ENCODE assay signal across 8 mouse cellular contexts in genomic region chr3:66981101-66981661, GRCm38 (mm10). TPM values are rescaled to one million over a fixed set of nuclear protein-coding genes. Genes with fewer than 3 reads are reported as not detected.
DNase-seq lines count a peak whose midpoint lies in the region; ATAC-seq lines count a peak whose summit lies in the region.

TSS of gene Rsrc1 (plus strand) at chr3:66981390.

- peaks cover 73% of the 10 kb centered on the region for H3K27me3 ChIP-seq in hindbrain, embryonic 14.5 days (ENCODE audit: control insufficient read depth, insufficient read depth, low read length)
- peaks cover 89% of the 10 kb centered on the region for H3K27me3 ChIP-seq in midbrain, embryonic 10.5 days (ENCODE audit: low read depth, poor library complexity, severe bottlenecking)

- peak within 1 kb of the TSS; percentile 39 for H3K4me3 ChIP-seq in hindbrain, embryonic 14.5 days (replicated peaks; ENCODE audit: low read length)
- peak within 1 kb of the TSS; percentile 63 for H3K4me3 ChIP-seq in midbrain, embryonic 10.5 days

- under 1% methylated on average over 50 of the region's 62 CpGs for WGBS in hindbrain, embryonic 14.5 days
- under 1% methylated on average over 52 of the region's 62 CpGs for WGBS in midbrain, embryonic 10.5 days

- ATAC-seq in hindbrain, embryonic 14.5 days (ENCODE audit: low FRiP score) = 0 out of 2 replicates have a peak, but pooled peaks have one; percentile 2

- H3K4me1 ChIP-seq in hindbrain, embryonic 14.5 days (replicated peaks; ENCODE audit: control insufficient read depth, insufficient read depth, low read length) = peaks cover 9% of the 10 kb centered on the region; the same call in 1 of the 2 replicates
- peaks cover 49% of the 10 kb centered on the region for H3K4me1 ChIP-seq in midbrain, embryonic 10.5 days

- H3K9ac ChIP-seq in hindbrain, embryonic 14.5 days = peak within 1 kb of the TSS; percentile 55

- no peak for DNase-seq in layer of hippocampus, adult 8-10 months (ENCODE audit: low spot score in 2 of 2)
- no peak for DNase-seq in layer of hippocampus, adult 11-12 months (ENCODE audit: low spot score)
- peak; percentile 74 for DNase-seq in adrenal gland, postnatal 25 days
- DNase-seq in gastrocnemius, adult 18-20 months (ENCODE audit: low spot score) = peak; percentile 68
- DNase-seq in hindbrain, embryonic 14.5 days (ENCODE audit: low spot score) = no peak
- peak in 1 of 2 experiments; percentile 8 for DNase-seq in left cerebral cortex, postnatal 36 days (ENCODE audit: low spot score in 2 of 2)
- peak; percentile 82 for DNase-seq in midbrain, embryonic 10.5 days (ENCODE audit: low spot score)
- DNase-seq in thymus, postnatal 0 days (ENCODE audit: low spot score) = peak; percentile 21

- peak within 1 kb of the TSS; percentile 54 for H3K4me2 ChIP-seq in hindbrain, embryonic 14.5 days (replicated peaks)

- intact Hi-C loops in left cerebral cortex, postnatal 36 days (cut with DNase I) = loop anchor here (10.0 kb wide), 2 partner anchors 364 to 566 kb away; no protein-coding TSS in a partner anchor

- H3K9me3 ChIP-seq in hindbrain, embryonic 14.5 days (ENCODE audit: control insufficient read depth, low read length) = no peaks in the 10 kb centered on the region
- no peaks in the 10 kb centered on the region for H3K9me3 ChIP-seq in midbrain, embryonic 10.5 days (replicated peaks)

- peak within 1 kb of the TSS; percentile 80 for H3K27ac ChIP-seq in hindbrain, embryonic 14.5 days
- peak within 1 kb of the TSS; percentile 80 for H3K27ac ChIP-seq in midbrain, embryonic 10.5 days (replicated peaks)

- no peaks in the 10 kb centered on the region for H3K36me3 ChIP-seq in hindbrain, embryonic 14.5 days (replicated peaks; ENCODE audit: control insufficient read depth, insufficient read depth)
- H3K36me3 ChIP-seq in midbrain, embryonic 10.5 days = no peaks in the 10 kb centered on the region

RNA-seq across cellular contexts. Expression of gene Rsrc1, which starts in this region (rescaled TPM):
- 10 to 100 TPM; 40.1 to 43.4 (median 41.8) TPM for total RNA-seq in layer of hippocampus, adult 8-10 months (2022)
- total RNA-seq in adrenal gland, postnatal 25 days (2021) = 33.5 and 34.8 TPM in 2 replicates
- 10 to 100 TPM; 12.9 to 13.6 TPM for total RNA-seq in gastrocnemius, adult 18-20 months (2021)
- polyA plus RNA-seq in hindbrain, embryonic 14.5 days (2014; fragmentation: Nextera tagmentation; extraction: Ambion mirVana) = 32.7 and 34.8 TPM in 2 replicates
- 10 to 100 TPM; 31.9 to 36.0 TPM for total RNA-seq in left cerebral cortex, postnatal 36 days (2021)
- 42.2 and 42.7 TPM in 2 replicates for polyA plus RNA-seq in midbrain, embryonic 10.5 days (2016; fragmentation: Nextera tagmentation; extraction: Ambion mirVana)
- 25.3 and 31.9 TPM in 2 replicates for polyA plus RNA-seq in thymus, postnatal 0 days (2015; fragmentation: Nextera tagmentation; extraction: Ambion mirVana)

Comparison
In these comparisons a context has a peak if more than half of its experiments do, and no peak if none do; other contexts are left out.
1. DNase-seq: peak in adrenal gland, postnatal 25 days (single experiment), gastrocnemius, adult 18-20 months (single experiment), midbrain, embryonic 10.5 days (single experiment) and thymus, postnatal 0 days (single experiment); none in layer of hippocampus, adult 8-10 months (0 of 2), layer of hippocampus, adult 11-12 months (single experiment) and hindbrain, embryonic 14.5 days (single experiment).